Mouse (Mus musculus) thymus, postnatal 25 days (tissue): ENCODE measurements at regions not wholly inside any gene's neighbourhood (a gene's known extent, or its start where the extent isn't known, plus 50 kb on each side); places are given as distances from the start of the nearest gene placed in this dataset.
"Not testable (repeated sequence)": the region's sequence is repeated elsewhere in the genome, so short reads cannot be mapped to it uniquely, and the experiment has no call there.

Experiments used
- DNase-seq: peaks from one replicate; pipeline ENCODE4 v3.0.0; 2022

DNA sequence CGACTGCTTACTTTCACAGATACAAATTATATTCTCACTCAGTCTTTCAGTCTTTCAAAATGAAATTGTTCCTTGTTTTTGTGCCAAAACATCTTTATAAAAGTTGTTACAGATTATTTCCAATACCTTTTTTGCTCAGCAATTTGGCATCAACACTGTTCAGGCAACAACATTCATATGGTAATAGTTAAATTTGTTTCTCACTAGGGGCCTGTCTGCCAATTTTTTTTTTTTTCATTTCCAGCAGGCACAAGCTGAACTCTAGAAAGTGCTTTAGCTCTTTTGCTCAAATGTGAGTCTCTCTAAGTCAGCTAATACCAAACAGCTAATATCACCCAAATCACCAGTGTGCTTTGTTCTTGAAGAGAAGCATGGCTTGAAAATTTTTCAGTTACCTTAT is 199.4 kb downstream of the Antxr2 start:
- DNase-seq: no peak

DNA sequence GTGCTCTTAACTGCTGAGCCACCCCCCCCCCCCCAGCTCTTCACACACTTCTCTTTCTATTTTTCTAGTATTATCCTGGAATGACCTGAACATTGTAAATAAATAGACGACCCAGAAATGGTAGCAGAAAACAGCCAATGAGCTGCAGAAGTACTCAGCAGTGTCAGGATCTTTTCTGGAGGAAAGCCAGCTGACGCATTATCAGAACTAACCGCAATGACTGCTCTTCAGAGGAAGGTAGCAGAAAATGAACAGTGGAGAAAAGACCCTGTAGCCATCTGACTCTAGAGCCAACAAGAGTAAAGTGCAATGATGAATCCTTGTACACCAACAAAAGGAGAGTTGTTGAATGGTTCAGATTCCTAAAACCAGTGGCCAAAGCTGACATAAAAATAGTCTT is 213.4 kb downstream of the Antxr2 start:
- DNase-seq: no peak

DNA sequence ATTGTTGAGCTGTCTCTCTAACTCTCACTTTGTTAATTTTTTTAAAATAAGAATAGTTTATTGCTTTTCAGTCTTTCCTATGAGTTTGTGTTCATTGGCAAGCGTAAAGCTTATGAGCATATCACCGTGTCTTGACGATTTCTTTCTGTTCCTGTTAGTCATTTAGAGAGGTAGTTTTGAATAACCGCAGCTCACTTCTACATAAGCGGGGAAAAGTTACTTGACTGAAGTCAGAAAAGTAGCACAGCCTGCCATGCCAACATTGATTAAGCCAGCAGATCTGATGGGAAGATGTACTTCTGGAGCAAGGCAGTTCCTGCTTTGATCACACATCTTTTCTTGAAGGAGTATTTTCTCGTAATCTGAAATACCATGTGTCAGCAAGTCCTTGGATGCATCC is 215.5 kb downstream of the Antxr2 start:
- no peak for DNase-seq

DNA sequence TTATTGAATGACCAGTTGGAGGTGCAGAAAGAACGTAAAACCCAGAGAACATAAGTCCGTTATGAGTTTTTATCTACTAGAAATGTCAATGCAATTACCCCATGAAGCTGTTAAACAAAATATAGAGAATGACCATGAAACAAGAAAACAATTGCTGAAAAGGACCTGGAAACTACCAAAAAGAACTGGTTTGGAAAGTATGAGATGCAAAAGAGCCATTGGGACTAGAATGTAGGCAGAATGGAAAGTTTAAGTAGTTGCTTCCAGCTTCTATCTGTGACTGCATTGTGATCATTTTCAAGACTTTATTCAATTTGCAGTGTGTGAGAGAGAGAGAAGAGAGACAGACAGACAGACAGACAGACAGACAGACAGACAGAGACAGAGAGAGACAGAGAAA is 216.1 kb downstream of the Antxr2 start:
- DNase-seq: no peak

DNA sequence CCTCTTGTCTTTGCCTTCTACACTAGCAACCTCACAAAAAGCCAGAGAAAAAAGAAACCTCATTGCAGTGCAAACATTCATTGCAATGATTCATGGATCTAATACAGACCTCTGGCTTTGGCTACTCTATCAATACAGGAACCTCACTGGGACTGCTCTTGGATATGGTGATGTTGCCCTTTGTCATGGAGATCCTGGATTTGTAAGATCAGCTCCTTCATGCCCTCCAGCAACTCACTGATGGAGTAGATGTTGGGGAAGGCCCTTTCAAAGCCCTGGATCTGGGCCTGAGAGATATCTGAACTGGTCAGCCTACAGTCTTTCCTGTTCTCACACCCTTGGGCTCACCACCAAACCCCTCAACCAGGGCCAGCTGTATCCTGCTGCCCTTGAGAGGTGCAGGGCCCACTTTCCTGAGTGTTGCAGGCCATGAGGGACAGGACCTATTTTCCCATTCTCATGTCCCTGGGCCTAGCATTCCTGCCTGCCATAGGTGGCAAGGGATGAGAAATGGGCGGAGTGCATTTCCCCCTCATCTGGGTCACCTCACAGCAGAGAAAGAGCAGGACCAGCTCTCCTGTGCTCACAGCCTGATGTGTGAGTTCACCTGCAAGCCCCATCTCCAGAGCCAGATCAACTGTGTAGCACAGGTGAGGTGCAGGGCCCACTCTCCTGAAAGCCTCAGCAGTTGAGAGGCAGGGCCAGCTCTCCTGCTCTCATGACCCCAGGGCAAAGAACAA is 218.1 kb downstream of the Antxr2 start:
- DNase-seq: no peak

DNA sequence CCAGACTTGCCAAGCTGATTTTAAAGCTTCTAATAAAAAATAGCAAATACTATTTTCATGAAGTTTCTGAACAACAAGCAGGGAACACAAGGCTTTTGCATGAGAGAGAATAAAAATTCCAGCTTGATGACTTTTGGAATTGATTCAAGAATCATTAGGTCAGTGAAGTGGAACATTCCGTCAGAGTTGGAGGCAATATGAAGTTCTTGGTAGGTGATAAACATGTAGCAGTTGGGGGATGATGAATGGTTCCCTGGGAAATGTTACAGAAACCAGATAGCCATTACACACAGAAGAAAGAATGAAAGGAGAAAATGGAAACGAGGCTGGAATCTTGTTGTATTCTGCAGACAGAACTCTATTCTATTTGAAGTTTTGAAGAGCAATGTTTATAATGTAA is 221.8 kb downstream of the Antxr2 start:
- DNase-seq: no peak

DNA sequence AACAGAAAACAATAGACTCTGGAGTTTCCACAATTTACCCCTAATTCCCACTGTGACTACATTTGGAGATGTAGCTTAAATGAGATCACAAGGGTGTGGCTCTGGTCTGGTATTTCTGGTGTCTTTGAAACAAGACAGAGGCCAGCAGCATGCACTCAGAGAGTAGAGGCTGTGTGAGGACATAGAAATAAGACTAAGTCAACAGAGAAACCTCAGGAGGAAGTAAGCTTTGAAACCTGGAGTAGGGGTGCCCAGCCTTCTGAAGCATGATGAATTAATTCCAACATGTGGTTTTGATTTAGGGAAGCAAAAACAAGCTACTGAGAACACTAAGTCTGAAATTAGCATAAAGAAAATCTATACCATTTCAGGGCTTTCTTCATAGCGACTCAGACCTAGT is 223.7 kb downstream of the Antxr2 start:
- no peak for DNase-seq

DNA sequence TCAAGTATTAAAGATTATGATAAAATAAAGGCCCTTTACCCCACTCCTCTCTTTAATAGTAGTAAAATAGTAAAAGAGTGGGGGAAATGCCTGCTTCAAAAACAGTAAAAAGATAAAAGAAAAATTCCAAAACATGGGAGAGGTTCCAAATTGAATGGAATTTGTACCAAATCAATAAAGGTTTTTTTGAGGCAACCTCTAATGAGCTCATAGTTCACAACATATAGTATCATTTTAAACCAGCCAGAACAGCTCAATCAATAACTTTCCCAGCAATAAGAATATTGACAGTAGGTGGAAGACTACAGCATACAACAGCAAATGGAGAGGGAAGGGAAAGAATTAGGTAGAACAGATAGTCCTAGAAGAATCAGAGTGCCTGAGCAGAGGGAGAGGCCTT is 224.1 kb downstream of the Antxr2 start:
- no peak for DNase-seq

DNA sequence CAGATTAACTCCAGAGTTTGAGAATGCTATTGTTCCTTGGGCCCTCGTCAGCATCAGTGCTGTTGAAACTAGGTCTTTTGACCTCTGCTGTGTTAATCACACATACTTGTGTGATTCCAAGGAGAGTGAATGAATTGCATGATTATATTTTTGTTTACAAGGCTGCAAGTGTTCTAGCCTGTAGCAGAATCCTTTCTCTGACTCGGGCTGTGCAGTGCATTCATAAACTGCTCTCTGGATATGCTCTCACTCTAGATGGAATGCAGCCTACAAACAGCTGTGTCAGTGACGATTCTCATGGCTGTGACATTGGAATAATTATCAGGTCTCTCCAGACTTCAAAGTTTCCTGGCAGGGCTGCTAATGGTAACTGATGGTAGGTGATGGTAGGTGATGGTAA is 230.8 kb downstream of the Antxr2 start:
- no peak for DNase-seq

DNA sequence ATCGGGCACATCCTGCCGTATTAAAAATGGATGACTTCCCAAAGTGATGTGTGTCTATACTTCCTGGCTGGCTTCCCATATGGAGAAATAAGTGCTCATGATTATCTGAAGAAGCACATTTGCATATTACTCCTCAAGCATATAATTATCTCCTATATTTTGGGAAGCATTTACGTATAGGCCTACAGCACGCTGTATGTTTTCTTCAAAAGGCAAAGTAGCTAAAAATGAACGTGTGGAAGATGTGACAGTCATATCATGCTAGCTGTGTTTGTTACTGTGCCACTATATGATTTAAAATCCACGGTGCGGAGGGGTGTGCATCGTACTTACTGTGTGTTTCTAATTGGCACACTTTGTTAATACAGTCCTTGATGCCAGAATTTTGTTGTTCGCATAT is 242.7 kb downstream of the Antxr2 start:
- no peak for DNase-seq

DNA sequence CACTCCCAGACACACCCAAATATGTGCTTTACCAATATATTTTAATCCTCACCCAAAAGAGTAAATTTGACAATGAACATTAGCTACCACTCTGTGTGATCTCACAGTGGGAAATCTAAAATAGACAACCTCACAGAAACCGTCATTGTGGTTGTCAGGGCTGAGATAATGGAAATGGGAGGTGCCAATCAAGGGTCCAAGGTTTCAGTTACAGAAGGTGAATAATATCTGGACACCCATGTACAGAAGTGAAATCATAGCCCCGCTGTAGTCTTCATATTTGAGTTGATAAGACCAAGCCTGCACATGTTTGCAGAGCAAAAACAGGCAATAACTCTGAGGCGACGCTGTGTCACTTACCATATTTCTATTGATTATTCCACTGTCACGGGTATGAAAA is 243.8 kb downstream of the Antxr2 start:
- DNase-seq: no peak

DNA sequence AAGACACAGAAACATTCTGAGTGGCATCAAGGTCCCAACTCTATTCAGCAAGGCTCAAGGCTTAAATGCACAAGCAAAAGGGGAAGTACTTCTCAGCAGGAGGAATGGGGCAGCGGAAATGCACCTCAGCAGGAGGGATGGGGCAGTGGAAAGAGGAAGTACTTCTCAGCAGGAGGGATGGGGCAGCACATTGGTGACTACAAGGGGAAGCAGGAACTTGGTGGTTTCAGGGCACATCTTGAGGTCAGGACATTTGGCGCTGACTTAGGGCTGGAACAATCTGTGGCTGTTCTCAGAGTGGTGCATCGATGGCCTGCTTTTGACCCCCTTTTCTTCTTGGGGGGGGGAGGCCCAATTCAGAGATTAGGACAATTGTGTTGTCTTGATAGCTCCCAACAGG is 255.7 kb downstream of the Antxr2 start:
- not testable (repeated sequence) for DNase-seq

DNA sequence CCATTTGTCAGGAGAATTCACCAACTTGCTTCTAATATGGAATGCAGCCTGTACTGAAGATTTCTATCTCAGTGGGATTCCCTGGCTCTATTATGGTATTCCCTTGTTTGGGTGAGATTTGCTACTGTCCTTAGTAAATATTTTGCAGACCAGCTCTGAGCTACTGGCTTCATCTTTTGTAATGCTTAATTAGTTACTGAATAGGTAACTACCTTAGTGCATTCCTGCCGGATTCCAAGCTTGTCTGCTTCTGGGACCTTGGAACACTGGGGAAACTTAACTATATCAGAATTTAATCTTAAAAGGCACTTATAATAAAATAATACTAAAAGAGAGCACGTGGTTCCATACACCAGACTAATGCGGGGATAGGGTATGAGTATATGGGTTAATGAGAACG is 257.4 kb downstream of the Antxr2 start:
- not testable (repeated sequence) for DNase-seq

DNA sequence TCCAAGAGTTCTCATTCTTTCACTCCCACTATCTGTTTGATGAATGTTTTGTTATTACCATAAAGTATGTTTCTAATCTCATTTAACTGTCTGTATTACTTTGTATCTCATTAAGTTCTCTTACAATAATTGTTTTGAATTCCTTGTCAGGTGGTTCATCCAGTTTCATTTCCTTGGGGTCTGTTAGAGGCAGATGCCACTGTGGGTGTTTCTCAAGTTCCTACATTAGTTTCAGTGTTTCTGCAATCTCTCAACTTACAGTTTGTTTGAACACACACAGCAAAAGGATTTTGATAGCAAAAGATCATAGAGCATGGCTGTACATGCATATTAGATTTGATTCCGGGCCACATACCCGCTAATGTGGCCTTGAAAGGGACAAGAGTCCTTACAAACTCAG is 280.5 kb upstream of the Gk2 start:
- no peak for DNase-seq

DNA sequence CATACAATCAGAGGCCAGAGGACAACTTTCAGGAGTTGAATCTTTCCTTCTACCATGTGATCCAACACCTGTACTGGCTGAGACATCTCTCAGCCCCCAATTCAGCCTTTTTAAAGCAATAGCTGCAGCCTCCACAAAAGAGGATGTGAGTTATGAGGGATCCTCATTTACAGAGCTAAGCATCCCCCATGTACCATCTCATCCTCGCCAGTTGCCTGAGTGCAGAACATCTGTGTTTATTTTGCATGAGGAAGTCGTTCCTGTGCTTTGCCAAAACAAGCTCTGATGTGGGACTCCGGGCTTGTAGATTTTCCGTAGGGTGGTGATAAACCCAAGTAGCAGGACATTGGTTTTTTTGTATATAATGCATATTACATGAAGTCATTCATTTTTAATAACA is 274.1 kb upstream of the Gk2 start:
- no peak for DNase-seq

DNA sequence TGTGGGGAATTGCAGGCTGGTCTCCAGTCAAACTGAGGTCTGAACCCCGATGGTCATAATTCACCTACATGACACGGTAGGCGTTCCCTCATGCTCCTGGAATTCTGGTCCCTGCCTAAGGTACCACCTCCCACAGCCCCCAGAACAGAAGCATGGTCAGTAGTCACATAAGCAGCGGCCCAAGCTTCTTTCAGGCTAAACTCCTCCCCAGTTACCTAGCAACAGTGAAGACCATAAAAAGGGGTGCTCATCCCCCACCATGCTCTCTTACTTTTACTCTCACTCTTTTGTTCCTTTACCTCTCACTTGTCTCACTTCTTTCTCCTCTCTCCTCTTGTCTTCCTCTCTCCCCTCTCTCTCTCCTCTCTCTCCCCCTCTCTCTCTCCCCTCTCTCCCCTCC is 262.5 kb upstream of the Gk2 start:
- DNase-seq: not testable (repeated sequence)

DNA sequence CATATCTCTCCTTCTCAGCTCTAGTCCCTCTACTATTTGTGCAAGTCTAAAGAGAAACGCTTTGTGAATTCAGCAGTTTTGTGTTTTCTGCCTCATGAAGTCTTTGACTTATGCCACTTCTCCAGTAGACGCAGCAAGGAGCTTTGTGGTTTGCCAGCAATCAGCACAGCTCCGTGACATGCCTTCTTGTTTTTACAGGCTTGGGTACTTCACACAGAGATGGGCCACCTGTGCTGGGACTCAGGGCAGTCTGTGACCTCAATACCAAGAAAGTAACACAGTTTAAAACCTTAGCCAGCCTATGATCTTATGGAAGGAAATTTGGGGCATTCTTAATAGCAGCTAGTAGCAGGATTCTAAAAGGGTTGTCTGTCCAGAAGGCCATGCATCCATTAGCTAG is 248.4 kb upstream of the Gk2 start:
- peak; percentile 12 for DNase-seq

DNA sequence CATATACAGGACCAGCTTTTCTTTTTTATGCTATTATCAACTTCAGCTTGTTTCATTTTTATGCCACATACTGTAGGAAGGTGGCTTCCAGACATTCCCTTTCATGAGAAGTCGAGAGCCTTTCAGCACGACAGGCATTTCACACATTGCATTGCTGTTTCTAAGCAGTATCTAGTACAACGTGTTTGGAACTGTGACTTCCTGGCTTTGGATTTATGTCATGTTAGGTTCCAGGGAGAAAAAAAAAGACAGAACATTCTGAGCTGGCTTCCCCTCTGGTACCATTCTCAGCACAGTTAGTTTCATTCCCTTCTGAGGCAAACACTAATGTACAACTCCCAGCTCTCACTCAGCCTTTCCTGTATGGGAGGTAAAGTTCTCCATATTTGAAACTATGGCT is 243.7 kb upstream of the Gk2 start:
- DNase-seq: no peak

DNA sequence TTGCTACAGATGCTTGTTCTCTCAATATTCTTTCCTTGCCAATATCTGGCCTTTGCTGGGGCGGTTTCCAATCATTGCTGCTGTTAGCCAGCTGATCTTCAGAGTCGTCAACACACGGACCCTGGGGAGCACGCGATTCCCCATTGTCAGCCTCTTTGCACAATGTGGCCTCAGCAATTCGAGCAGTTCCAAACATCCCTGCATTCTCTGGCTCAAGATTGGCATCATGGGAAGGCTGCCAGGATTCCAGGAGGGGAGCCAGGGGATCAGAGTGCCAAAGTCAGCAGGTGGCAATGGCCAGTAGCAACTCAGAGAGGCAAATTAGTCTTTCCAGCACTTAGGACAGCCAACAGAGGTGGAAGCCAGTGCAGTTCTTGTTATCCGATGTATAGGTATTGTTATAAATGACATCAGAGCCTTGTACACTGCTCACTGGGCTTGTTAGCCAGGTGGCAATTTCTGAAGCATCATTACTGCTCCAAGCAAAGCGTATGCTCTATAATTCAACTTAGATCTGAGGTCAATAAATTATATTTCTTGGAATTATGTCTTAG is 240.8 kb upstream of the Gk2 start:
- no peak for DNase-seq

DNA sequence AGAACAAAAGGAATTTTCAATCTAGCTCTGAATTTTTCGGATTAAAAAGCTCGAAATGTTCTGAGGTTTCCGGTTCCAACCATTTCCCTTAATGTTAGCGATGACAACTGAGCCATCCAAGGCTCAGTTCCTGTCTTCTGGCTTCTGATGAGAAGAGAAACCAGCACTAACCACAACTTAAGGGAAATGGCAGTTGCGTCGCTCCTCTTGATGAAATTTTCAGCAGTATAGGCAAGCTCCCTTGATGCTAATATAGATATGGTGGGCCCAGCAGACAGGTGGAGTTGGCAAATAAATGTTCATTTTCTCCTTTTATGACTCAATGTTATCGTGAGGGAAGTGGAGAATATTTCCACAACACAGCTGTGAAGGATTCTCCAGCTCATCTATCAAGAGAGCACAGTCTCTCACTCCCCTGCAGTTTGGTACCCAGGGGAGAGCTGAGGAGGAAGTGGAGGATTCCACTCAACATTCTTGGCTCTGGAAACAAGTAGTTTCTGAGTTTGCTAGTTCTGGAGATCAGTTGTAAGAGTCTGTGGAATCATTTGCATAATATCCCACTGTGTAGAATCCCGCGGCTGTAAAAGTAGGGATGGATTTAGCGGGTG is 236.6 kb upstream of the Gk2 start:
- DNase-seq: peak; percentile 4

DNA sequence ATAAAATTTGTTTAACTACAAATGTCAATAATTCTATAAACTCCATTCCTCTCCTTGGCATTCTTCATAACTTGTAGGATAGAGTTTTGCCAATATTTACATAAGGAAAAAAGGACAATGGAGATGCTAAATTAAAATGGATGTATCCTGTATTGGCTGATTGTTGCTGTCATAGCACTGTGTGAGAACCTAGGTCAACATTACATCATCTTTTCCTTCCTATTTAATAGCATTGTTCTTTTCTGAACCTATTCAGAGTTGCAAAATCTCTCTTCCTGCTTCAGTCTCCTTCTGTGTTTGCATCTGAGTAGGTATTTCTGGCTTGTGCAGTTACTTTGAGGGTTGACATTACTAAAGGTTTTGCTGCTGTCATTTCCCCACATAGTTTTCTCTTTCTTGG is 228.6 kb upstream of the Gk2 start:
- no peak for DNase-seq

DNA sequence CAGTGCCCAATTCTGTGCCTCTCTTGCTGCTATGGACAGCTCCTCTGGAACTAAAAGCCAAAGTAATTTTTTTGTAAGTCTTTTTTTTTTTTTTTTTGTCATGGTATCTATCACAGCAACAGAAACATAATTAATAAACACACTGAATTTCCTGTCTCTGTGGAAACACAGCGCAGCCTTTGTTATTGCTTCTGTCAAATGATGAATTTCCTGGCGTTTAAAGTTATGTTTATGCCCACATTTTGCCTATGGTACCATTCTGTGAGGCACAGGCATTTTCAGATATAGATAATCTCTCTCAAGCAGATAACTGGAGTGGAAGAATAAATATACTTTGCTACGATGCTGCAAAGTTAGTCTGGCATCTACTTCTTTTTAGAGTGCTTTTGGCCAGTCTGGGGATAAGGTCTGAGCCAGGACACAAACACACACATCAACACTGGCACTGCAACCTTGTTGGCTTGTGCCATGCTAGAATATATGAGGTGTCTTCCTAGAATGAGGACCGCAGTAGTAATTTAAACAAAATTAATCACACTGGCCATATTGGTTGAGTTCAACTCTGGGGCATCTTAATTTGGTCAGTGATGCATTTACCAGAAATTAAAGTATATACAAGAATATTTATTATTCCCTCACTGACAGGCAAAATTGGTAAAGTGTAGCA is 227.9 kb upstream of the Gk2 start:
- DNase-seq: no peak

DNA sequence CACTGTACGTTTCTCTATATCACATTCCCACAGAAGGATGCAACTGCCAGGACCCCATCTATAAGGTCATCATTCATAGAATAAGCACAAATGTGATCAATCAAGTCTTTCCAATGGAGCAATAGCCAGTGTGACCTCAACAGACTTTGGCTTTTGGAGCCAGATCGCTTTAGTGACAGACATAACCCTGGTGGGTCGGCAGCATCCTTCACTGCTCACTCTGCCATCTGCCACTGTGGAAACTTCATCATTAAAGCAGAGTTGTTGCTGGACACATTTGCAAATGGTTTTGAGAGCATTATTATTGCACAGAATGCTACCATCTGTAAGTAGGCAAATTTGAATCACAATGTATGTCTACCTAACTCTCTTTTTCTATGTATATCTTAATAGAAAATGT is 212.9 kb upstream of the Gk2 start:
- DNase-seq: no peak
